Mouse (Mus musculus): Measurements from ENCODE around the gene Blnk. TPM values are rescaled to one million over a fixed set of nuclear protein-coding genes. Genes with fewer than 3 reads are reported as not detected.

Blnk gene
- polyA plus RNA-seq, 1 experiment from 2014 or later, result 0.21 TPM

- no peaks in the 10 kb centered on the region; the same call in 1 of the 2 replicates for H3K27me3 ChIP-seq (ENCODE audit: control insufficient read depth, insufficient read depth, low read length)
- no peak overlapping the region for H3K9ac ChIP-seq (ENCODE audit: low read depth, low read length)
- ATAC-seq (replicated peaks; ENCODE audit: insufficient number of reproducible peaks, low FRiP score, low TSS enrichment), result no peak
- H3K4me1 ChIP-seq (ENCODE audit: control insufficient read depth, insufficient read depth, low read length), result no peaks in the 10 kb centered on the region
- 52% methylated on average over 21 of the region's 21 CpGs for WGBS (ENCODE audit: insufficient replicate concordance)
- no peaks in the 10 kb centered on the region for H3K36me3 ChIP-seq (ENCODE audit: control insufficient read depth, insufficient read depth, low read length)
- H3K4me2 ChIP-seq, result no peak overlapping the region
- H3K9me3 ChIP-seq (replicated peaks; ENCODE audit: control insufficient read depth, low read length), result no peaks in the 10 kb centered on the region
- no peak overlapping the region for H3K27ac ChIP-seq (ENCODE audit: low read depth, low read length)
- no peak overlapping the region for H3K4me3 ChIP-seq (ENCODE audit: low read depth, low read length)
These were observed 1.4 kb upstream of the Blnk start for GRCm38 (mm10) chr19:40995449-40996401.

GRCm38 (mm10) chr19:40994911-40995310 is 576 bp upstream of the Blnk start:
- Histone ChIP-seq H3K4me2 (no peak overlapping the region), H3K27ac (ENCODE audit: low read depth, low read length) (no peak overlapping the region), H3K9me3 (replicated peaks; ENCODE audit: control insufficient read depth, low read length) (no peaks in the 10 kb centered on the region), H3K4me1 (ENCODE audit: control insufficient read depth, insufficient read depth, low read length) (no peaks in the 10 kb centered on the region), H3K27me3 (ENCODE audit: control insufficient read depth, insufficient read depth, low read length) (no peaks in the 10 kb centered on the region; the same call in 1 of the 2 replicates), H3K9ac (ENCODE audit: low read depth, low read length) (no peak overlapping the region), H3K4me3 (ENCODE audit: low read depth, low read length) (no peak overlapping the region), H3K36me3 (ENCODE audit: control insufficient read depth, insufficient read depth, low read length) (no peaks in the 10 kb centered on the region)
- 46% methylated on average over 7 of the region's 7 CpGs for WGBS (ENCODE audit: insufficient replicate concordance)
- no peak for ATAC-seq (replicated peaks; ENCODE audit: insufficient number of reproducible peaks, low FRiP score, low TSS enrichment)

- Histone ChIP-seq H3K4me1 (ENCODE audit: control insufficient read depth, insufficient read depth, low read length) (no peaks in the 10 kb centered on the region), H3K27ac (ENCODE audit: low read depth, low read length) (no peak overlapping the region), H3K4me2 (no peak overlapping the region), H3K9ac (ENCODE audit: low read depth, low read length) (no peak overlapping the region), H3K9me3 (replicated peaks; ENCODE audit: control insufficient read depth, low read length) (no peaks in the 10 kb centered on the region), H3K4me3 (ENCODE audit: low read depth, low read length) (no peak overlapping the region), H3K27me3 (ENCODE audit: control insufficient read depth, insufficient read depth, low read length) (no peaks in the 10 kb centered on the region; the same call in 1 of the 2 replicates), H3K36me3 (ENCODE audit: control insufficient read depth, insufficient read depth, low read length) (no peaks in the 10 kb centered on the region)
- 86% methylated on average over 5 of the region's 5 CpGs for WGBS (ENCODE audit: insufficient replicate concordance)
- no peak for ATAC-seq (replicated peaks; ENCODE audit: insufficient number of reproducible peaks, low FRiP score, low TSS enrichment)
These were observed 979 bp downstream of the Blnk start for GRCm38 (mm10) chr19:40993356-40993755.

- no peaks in the 10 kb centered on the region for H3K4me1 ChIP-seq (ENCODE audit: control insufficient read depth, insufficient read depth, low read length)
- H3K27ac ChIP-seq (ENCODE audit: low read depth, low read length), result no peak overlapping the region
- no peaks in the 10 kb centered on the region; the same call in 1 of the 2 replicates for H3K27me3 ChIP-seq (ENCODE audit: control insufficient read depth, insufficient read depth, low read length)
- no peak overlapping the region for H3K9ac ChIP-seq (ENCODE audit: low read depth, low read length)
- 65% methylated on average over 8 of the region's 8 CpGs for WGBS (ENCODE audit: insufficient replicate concordance)
- H3K36me3 ChIP-seq (ENCODE audit: control insufficient read depth, insufficient read depth, low read length), result no peaks in the 10 kb centered on the region
- H3K4me3 ChIP-seq (ENCODE audit: low read depth, low read length), result no peak overlapping the region
- no peak for ATAC-seq (replicated peaks; ENCODE audit: insufficient number of reproducible peaks, low FRiP score, low TSS enrichment)
- no peak overlapping the region for H3K4me2 ChIP-seq
- H3K9me3 ChIP-seq (replicated peaks; ENCODE audit: control insufficient read depth, low read length), result no peaks in the 10 kb centered on the region
These were observed 1.8 kb downstream of the Blnk start for GRCm38 (mm10) chr19:40992517-40993044.

- Histone ChIP-seq H3K4me3 (ENCODE audit: low read depth, low read length) (no peak overlapping the region), H3K9ac (ENCODE audit: low read depth, low read length) (no peak overlapping the region), H3K4me2 (no peak overlapping the region), H3K4me1 (ENCODE audit: control insufficient read depth, insufficient read depth, low read length) (no peaks in the 10 kb centered on the region), H3K9me3 (replicated peaks; ENCODE audit: control insufficient read depth, low read length) (no peaks in the 10 kb centered on the region), H3K27ac (ENCODE audit: low read depth, low read length) (no peak overlapping the region), H3K36me3 (ENCODE audit: control insufficient read depth, insufficient read depth, low read length) (no peaks in the 10 kb centered on the region), H3K27me3 (ENCODE audit: control insufficient read depth, insufficient read depth, low read length) (no peaks in the 10 kb centered on the region; the same call in 1 of the 2 replicates)
- no peak for ATAC-seq (replicated peaks; ENCODE audit: insufficient number of reproducible peaks, low FRiP score, low TSS enrichment)
- WGBS (ENCODE audit: insufficient replicate concordance), result 84% methylated on average over 11 of the region's 11 CpGs
These were observed 2.2 kb downstream of the Blnk start for GRCm38 (mm10) chr19:40992096-40992495.

- Histone ChIP-seq H3K4me3 (ENCODE audit: low read depth, low read length) (no peak overlapping the region), H3K36me3 (ENCODE audit: control insufficient read depth, insufficient read depth, low read length) (no peaks in the 10 kb centered on the region), H3K4me2 (no peak overlapping the region), H3K27me3 (ENCODE audit: control insufficient read depth, insufficient read depth, low read length) (no peaks in the 10 kb centered on the region; the same call in 1 of the 2 replicates), H3K9me3 (replicated peaks; ENCODE audit: control insufficient read depth, low read length) (no peaks in the 10 kb centered on the region), H3K9ac (ENCODE audit: low read depth, low read length) (no peak overlapping the region), H3K27ac (ENCODE audit: low read depth, low read length) (no peak overlapping the region), H3K4me1 (ENCODE audit: control insufficient read depth, insufficient read depth, low read length) (no peaks in the 10 kb centered on the region)
- no peak for ATAC-seq (replicated peaks; ENCODE audit: insufficient number of reproducible peaks, low FRiP score, low TSS enrichment)
- 80% methylated on average over 7 of the region's 7 CpGs for WGBS (ENCODE audit: insufficient replicate concordance)
These were observed 2.7 kb downstream of the Blnk start for GRCm38 (mm10) chr19:40991626-40992025.

GRCm38 (mm10) chr19:40990781-40991343 is 3.5 kb downstream of the Blnk start:
- no peak overlapping the region for H3K4me3 ChIP-seq (ENCODE audit: low read depth, low read length)
- no peaks in the 10 kb centered on the region for H3K4me1 ChIP-seq (ENCODE audit: control insufficient read depth, insufficient read depth, low read length)
- H3K9me3 ChIP-seq (replicated peaks; ENCODE audit: control insufficient read depth, low read length), result no peaks in the 10 kb centered on the region
- ATAC-seq (replicated peaks; ENCODE audit: insufficient number of reproducible peaks, low FRiP score, low TSS enrichment), result no peak
- H3K27ac ChIP-seq (ENCODE audit: low read depth, low read length), result no peak overlapping the region
- WGBS (ENCODE audit: insufficient replicate concordance), result 84% methylated on average over 17 of the region's 17 CpGs
- no peak overlapping the region for H3K4me2 ChIP-seq
- no peaks in the 10 kb centered on the region for H3K36me3 ChIP-seq (ENCODE audit: control insufficient read depth, insufficient read depth, low read length)
- no peaks in the 10 kb centered on the region; the same call in 1 of the 2 replicates for H3K27me3 ChIP-seq (ENCODE audit: control insufficient read depth, insufficient read depth, low read length)
- H3K9ac ChIP-seq (ENCODE audit: low read depth, low read length), result no peak overlapping the region

- no peaks in the 10 kb centered on the region for H3K9me3 ChIP-seq (replicated peaks; ENCODE audit: control insufficient read depth, low read length)
- no peak overlapping the region for H3K27ac ChIP-seq (ENCODE audit: low read depth, low read length)
- H3K4me2 ChIP-seq, result no peak overlapping the region
- H3K36me3 ChIP-seq (ENCODE audit: control insufficient read depth, insufficient read depth, low read length), result no peaks in the 10 kb centered on the region
- ATAC-seq (replicated peaks; ENCODE audit: insufficient number of reproducible peaks, low FRiP score, low TSS enrichment), result no peak
- H3K4me1 ChIP-seq (ENCODE audit: control insufficient read depth, insufficient read depth, low read length), result no peaks in the 10 kb centered on the region
- H3K9ac ChIP-seq (ENCODE audit: low read depth, low read length), result no peak overlapping the region
- no peak overlapping the region for H3K4me3 ChIP-seq (ENCODE audit: low read depth, low read length)
- H3K27me3 ChIP-seq (ENCODE audit: control insufficient read depth, insufficient read depth, low read length), result no peaks in the 10 kb centered on the region; the same call in 1 of the 2 replicates
- WGBS (ENCODE audit: insufficient replicate concordance), result 73% methylated on average over 9 of the region's 9 CpGs
These were observed 4.3 kb downstream of the Blnk start for GRCm38 (mm10) chr19:40989961-40990600.

All from heart, embryonic 11.5 days (tissue).